Mouse (Mus musculus): ENCODE data around the gene Fuk. TPM values are rescaled to one million over a fixed set of nuclear protein-coding genes. Genes with fewer than 3 reads are reported as not detected.

The Fuk gene
- polyA plus RNA-seq, 1 experiment from 2014 or later = 12.2 TPM

DNA sequence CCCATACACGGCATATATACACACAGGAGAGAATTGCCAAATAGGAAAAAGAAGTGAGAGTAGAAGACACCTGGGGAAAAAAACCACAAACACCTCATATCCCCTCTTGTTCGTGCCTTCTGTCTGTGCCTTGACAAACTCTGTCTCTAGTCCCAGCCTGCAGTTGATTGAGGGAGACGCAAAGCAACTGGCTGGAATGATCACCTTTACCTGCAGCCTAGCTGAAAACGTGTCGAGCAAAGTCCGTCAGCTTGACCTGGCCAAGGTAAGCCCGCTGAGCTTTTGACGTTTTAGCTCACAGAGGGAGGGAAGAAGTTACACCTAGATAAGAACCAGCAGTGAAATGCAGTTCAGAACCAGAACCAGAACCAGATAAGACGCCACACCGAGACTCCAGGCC lies 51.1 kb downstream of the Fuk start:
- Histone ChIP-seq H3K4me1 (peaks cover 12% of the 10 kb centered on the region), H3K36me3 (peaks cover 67% of the 10 kb centered on the region), H3K27ac (replicated peaks) (no peak overlapping the region), H3K9me3 (replicated peaks) (no peaks in the 10 kb centered on the region), H3K4me3 (no peak overlapping the region), H3K27me3 (ENCODE audit: low read depth, poor library complexity, severe bottlenecking) (no peaks in the 10 kb centered on the region)
- WGBS = 95% methylated on average over 10 of the region's 10 CpGs
- DNase-seq (ENCODE audit: low spot score) = no peak

DNA sequence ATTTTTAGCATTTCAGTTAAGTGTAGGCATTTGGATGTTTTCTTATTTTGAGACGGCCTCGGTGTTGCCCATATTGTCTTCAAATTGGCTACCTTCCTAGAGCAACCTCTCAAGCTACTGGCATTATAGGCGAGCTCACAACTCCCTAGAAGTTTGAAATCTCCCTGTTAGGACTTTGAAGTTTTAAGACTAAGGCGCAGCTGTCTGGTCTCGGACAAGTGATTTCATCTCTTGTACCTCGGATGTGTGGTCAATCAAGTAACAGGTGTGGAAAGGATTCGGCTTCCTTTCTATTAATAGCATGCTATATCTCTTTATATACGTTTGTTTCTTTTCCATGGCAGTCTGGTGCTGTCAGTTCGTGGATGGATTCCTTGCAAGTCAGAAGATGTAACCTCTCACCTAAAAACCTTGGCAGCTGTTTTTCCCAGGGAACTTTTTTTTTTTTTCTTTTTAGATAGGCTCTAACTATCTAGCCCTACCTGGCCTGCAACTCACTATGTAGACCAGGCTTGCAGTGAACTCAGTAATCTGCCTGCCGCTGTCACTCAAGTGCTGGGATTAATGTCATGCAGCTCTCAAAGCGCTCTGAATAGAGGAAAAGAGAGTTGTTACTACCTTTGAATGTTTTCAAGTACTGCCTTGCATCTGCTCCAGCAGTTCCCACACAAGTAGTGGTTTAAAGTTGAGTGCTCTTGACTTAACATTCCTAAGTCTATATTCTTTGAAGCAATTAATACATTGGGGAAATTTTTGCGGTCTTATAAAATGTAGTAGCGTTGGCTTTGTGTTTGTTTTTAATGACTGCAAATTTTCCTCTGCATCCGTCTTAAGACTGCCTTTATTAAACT lies 54.4 kb downstream of the Fuk start:
- Histone ChIP-seq H3K4me1 (peaks cover 26% of the 10 kb centered on the region), H3K27me3 (ENCODE audit: low read depth, poor library complexity, severe bottlenecking) (no peaks in the 10 kb centered on the region), H3K36me3 (peaks cover 57% of the 10 kb centered on the region), H3K4me3 (peak overlapping the region; percentile 94), H3K27ac (replicated peaks) (peak overlapping the region; percentile 98; the same call in 1 of the 2 replicates), H3K9me3 (replicated peaks) (no peaks in the 10 kb centered on the region)
- no peak for DNase-seq (ENCODE audit: low spot score)
- WGBS = 66% methylated on average over 14 of the region's 14 CpGs

DNA sequence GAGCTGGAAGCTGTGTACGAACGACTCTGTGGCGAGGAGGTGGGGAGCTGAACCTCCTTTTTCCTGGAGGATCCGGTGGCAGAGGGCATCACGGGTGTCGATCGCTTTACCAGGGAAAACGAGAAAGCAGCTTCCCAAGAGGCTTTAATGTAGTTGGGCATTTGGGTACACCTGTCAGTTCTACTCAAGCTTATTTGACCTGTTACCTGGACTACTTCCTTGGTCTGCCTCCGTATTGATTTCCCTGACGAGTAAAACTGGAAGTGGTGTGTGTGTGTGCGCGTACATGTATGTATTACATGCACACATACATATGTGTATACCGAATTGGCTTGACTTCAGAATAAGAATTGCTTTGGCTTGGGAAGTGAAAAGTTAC lies 55.1 kb downstream of the Fuk start:
- H3K4me1 ChIP-seq = peaks cover 26% of the 10 kb centered on the region
- peaks cover 57% of the 10 kb centered on the region for H3K36me3 ChIP-seq
- H3K27ac ChIP-seq (replicated peaks) = peak overlapping the region; percentile 98
- peak overlapping the region; percentile 94 for H3K4me3 ChIP-seq
- 2% methylated on average over 13 of the region's 13 CpGs for WGBS
- DNase-seq (ENCODE audit: low spot score) = no peak
- H3K27me3 ChIP-seq (ENCODE audit: low read depth, poor library complexity, severe bottlenecking) = no peaks in the 10 kb centered on the region
- no peaks in the 10 kb centered on the region for H3K9me3 ChIP-seq (replicated peaks)

DNA sequence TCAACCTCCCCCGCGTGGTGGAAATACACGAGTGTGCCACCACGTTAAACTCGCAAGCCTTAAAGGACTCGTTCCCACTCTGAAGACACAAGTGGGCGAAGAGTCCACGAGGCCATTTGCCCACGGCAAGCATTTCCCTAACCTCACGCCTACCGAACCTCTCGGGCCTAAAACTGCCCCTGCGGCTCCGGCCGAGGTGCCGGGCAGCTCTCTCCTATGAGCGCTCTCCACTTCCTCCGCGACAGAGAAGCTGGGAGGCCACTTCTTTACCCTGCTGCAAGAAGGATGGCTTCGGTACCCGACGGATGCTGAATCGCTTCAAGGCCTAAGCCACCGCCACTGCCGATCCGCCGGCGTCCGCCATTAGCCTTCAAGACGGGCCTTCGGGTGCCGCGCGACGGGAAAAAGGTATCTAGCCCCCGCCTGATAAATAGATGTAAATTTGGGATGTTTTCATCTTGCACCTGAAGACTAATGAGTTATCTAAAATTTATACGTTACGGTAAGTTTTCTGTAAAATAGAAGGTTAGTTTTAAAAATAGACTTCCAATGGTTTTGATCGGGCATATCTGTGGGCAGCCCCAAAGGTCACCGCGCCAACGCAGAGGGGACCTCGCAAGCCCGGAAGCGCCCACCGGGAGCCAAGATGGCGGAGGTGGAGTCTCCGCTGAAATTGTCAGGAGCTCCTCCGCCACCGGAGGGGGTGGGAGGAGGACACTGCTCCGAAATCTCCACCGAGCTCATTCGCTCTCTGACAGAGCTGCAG lies 55.7 kb downstream of the Fuk start, which contains the start of the genes Cog4 and Sf3b3:
Cog4 (plus strand) TSS at position 196 of the 766 bp plus-strand sequence.
Sf3b3 (minus strand) TSS at position 383 of the 766 bp plus-strand sequence.
- Histone ChIP-seq H3K27ac (replicated peaks) (peak within 1 kb of the TSS; percentile 98), H3K4me3 (peak within 1 kb of the TSS; percentile 94), H3K27me3 (ENCODE audit: low read depth, poor library complexity, severe bottlenecking) (no peaks in the 10 kb centered on the region), H3K36me3 (peaks cover 57% of the 10 kb centered on the region), H3K9me3 (replicated peaks) (no peaks in the 10 kb centered on the region), H3K4me1 (peaks cover 26% of the 10 kb centered on the region)
- peak; percentile 85 for DNase-seq (ENCODE audit: low spot score)
- WGBS = under 1% methylated on average over 53 of the region's 53 CpGs

DNA sequence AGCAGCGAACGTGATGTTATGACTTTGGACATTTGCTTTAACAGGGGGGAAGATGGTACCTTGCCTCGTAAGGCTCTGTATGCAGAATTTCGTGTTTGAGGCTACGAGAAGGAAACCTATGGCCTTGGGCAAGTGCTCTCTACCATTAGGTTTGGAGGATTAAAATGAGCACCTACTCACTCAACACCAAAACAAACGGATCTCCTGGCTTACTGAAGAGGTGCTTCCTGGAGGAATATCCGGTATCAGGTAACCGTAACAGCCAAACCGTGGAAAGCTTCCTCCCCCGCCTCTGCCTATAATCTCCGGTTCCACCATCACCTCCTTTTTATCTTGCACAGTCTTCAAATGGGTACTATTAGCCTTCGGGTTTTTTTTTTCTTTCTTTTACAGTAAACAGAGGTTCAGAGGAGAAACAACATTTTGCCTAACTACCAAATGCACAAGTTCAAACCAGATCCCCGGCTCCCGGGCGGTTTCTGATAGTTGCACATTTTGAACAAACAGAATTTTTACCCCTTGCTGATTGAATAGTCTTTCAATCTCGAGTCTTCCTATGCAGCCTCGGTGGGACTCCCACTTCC lies 56.4 kb downstream of the Fuk start:
- H3K27ac ChIP-seq (replicated peaks) = peak overlapping the region; percentile 98
- no peaks in the 10 kb centered on the region for H3K27me3 ChIP-seq (ENCODE audit: low read depth, poor library complexity, severe bottlenecking)
- H3K4me3 ChIP-seq = peak overlapping the region; percentile 94
- DNase-seq (ENCODE audit: low spot score) = no peak
- H3K4me1 ChIP-seq = peaks cover 26% of the 10 kb centered on the region
- H3K9me3 ChIP-seq (replicated peaks) = no peaks in the 10 kb centered on the region
- WGBS = 15% methylated on average over 17 of the region's 17 CpGs
- H3K36me3 ChIP-seq = peaks cover 57% of the 10 kb centered on the region

DNA sequence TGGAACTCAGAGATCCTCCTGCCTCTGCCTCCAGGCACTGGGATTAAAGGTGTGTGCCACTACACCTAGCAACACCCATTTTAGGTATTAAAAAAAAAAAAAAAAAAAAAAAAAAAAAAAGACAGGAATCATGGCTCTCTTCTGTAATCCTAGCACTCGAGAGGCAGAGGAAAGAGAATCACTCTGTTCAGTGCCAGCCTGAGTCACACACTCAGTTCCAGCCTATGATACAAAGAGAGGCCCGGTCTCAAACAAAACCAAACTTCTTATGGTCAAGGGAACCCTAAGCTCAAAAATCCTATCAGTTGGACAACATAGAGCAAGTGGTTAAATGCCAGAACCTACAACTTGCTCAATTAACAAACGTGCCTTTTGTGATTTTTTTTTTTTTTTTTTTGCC lies 57.3 kb downstream of the Fuk start:
- Histone ChIP-seq H3K4me1 (peaks cover 26% of the 10 kb centered on the region), H3K36me3 (peaks cover 57% of the 10 kb centered on the region), H3K4me3 (peak overlapping the region; percentile 94; the same call in 1 of the 2 replicates), H3K9me3 (replicated peaks) (no peaks in the 10 kb centered on the region), H3K27me3 (ENCODE audit: low read depth, poor library complexity, severe bottlenecking) (no peaks in the 10 kb centered on the region), H3K27ac (replicated peaks) (no peak overlapping the region)
- 89% methylated on average over 3 of the region's 3 CpGs for WGBS
- no peak for DNase-seq (ENCODE audit: low spot score)

DNA sequence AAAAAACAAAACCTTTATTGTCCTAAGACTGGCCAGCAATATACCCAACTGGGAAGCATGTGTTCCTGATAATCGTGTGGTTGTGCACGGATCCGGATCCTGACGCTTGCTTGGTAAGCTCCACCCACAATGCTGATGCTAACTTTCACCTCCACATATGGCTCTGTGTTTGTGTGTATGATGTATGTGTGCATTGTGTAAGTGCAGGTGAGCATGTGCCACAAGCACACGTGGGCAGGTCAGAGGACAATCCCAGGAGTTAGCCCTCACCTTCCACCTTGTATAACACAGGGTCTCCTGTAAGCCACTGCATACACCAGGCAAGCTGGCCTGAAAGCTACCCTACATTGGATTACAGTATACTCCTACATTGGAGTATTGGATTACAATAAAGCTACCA lies 59.1 kb downstream of the Fuk start:
- Histone ChIP-seq H3K4me1 (peaks cover 23% of the 10 kb centered on the region), H3K27me3 (ENCODE audit: low read depth, poor library complexity, severe bottlenecking) (no peaks in the 10 kb centered on the region), H3K27ac (replicated peaks) (no peak overlapping the region), H3K9me3 (replicated peaks) (no peaks in the 10 kb centered on the region), H3K4me3 (no peak overlapping the region), H3K36me3 (peaks cover 69% of the 10 kb centered on the region)
- 94% methylated on average over 5 of the region's 5 CpGs for whole genome bisulfite sequencing
- no peak for DNase-seq (ENCODE audit: low spot score)

DNA sequence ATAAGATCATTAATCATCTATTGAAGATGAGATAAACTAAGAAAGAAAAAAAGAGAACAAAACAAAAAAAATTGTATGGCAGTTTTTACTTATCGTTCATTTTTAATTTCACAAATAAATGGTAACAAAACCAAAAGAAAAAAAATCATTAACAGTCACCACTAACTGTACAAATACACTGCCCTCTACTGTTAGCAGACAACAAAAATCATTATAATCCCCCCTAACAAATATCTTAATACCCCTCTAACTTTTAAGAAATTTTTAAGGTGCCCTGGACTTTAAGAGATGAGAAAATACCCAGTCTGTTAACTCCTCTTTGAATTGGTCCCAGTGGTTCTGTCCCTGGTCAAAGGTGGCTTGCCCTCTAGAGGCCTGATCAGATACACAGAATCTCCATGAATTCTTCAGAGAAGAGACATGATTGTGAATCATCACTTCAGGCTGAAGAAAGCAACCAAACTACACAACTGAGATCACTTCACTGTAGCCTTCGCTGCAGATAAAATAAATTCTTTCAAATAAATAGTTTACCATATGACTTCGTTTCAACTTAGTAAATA lies 60.2 kb downstream of the Fuk start:
- no peak for DNase-seq (ENCODE audit: low spot score)
- Histone ChIP-seq H3K4me1 (peaks cover 14% of the 10 kb centered on the region), H3K36me3 (peaks cover 81% of the 10 kb centered on the region), H3K4me3 (no peak overlapping the region), H3K27ac (replicated peaks) (no peak overlapping the region), H3K9me3 (replicated peaks) (no peaks in the 10 kb centered on the region), H3K27me3 (ENCODE audit: low read depth, poor library complexity, severe bottlenecking) (no peaks in the 10 kb centered on the region)
- WGBS = 96% methylated on average over 3 of the region's 3 CpGs

Other genes with a start within 250 kb of the Fuk start
- 4.9 and 5.0 TPM in 2 replicates for gene Mtss1l, start 181.0 kb downstream of the Fuk start, polyA plus RNA-seq (2016; fragmentation: Nextera tagmentation; extraction: Ambion mirVana)
- 0.20 and 0.51 TPM in 2 replicates for gene Il34, start 96.6 kb downstream of the Fuk start, polyA plus RNA-seq (2016; fragmentation: Nextera tagmentation; extraction: Ambion mirVana)
- 75.4 and 78.2 TPM in 2 replicates for gene Cog4, start 55.9 kb downstream of the Fuk start, polyA plus RNA-seq (2016; fragmentation: Nextera tagmentation; extraction: Ambion mirVana)
- 222 and 225 TPM in 2 replicates for gene Sf3b3, start 55.7 kb downstream of the Fuk start, polyA plus RNA-seq (2016; fragmentation: Nextera tagmentation; extraction: Ambion mirVana)
- 24.3 and 25.4 TPM in 2 replicates for gene St3gal2, start 17.4 kb upstream of the Fuk start, polyA plus RNA-seq (2016; fragmentation: Nextera tagmentation; extraction: Ambion mirVana)
- gene Ddx19a, start 95.3 kb upstream of the Fuk start, polyA plus RNA-seq (2016; fragmentation: Nextera tagmentation; extraction: Ambion mirVana) = 24.2 and 25.1 TPM in 2 replicates
- gene Ddx19b, start 129.3 kb upstream of the Fuk start, polyA plus RNA-seq (2016; fragmentation: Nextera tagmentation; extraction: Ambion mirVana) = 11.4 and 11.6 TPM in 2 replicates
- gene Aars, start 130.7 kb upstream of the Fuk start, polyA plus RNA-seq (2016; fragmentation: Nextera tagmentation; extraction: Ambion mirVana) = 75.6 and 79.8 TPM in 2 replicates
- 6.1 and 14.4 TPM in 2 replicates for gene Exosc6, start 153.9 kb upstream of the Fuk start, polyA plus RNA-seq (2016; fragmentation: Nextera tagmentation; extraction: Ambion mirVana)
- 1.1 and 2.0 TPM in 2 replicates for gene Clec18a, start 189.9 kb upstream of the Fuk start, polyA plus RNA-seq (2016; fragmentation: Nextera tagmentation; extraction: Ambion mirVana)
- gene Pdpr, start 192.1 kb upstream of the Fuk start, polyA plus RNA-seq (2016; fragmentation: Nextera tagmentation; extraction: Ambion mirVana) = 11.9 and 13.2 TPM in 2 replicates

All from midbrain, embryonic 10.5 days (tissue).